Mouse (Mus musculus) embryonic fibroblast, embryonic 13.5 days (primary cell): ENCODE data around the gene 4933402D24Rik.

ENCODE experiments used
- CTCF ChIP-seq: IDR thresholded peaks from 2 replicates; pipeline ENCODE4 v1.5.1; 2011; ENCODE audit warnings: mild to moderate bottlenecking, control low read depth, low read length, moderate library complexity, borderline replicate concordance; ENCODE audit not compliant: insufficient read depth
- POLR2A ChIP-seq: IDR thresholded peaks from 2 replicates; pipeline ENCODE4 v1.6.1; 2011; ENCODE audit warnings: low read depth, mild to moderate bottlenecking, control low read depth, low read length, moderate library complexity

DNA sequence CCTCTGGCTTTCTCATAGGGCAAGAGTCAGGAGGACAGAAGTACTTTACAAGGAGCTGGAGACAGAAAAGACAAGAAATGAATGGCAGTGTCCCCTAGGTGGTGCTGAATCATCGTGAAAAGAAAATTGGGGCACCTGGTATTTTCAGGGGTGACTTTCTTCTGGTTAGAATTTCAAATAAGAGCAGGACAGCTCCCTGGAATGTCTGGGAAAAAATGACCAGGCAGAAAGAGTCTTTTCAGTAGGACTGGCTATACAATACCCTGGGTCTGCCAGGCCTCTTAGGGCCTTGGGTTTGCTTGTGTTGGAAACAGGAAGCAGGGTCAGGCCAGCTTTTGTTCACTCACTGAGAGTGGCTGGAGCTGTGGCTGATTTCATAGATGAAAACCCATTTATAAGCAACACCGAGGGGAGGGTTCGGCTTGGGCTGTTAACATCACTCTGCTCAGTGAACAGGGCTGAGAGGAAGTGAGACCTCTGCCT, 5.8 kb downstream of the 4933402D24Rik start:
- TF ChIP-seq CTCF (no peak), POLR2A (no peak)
